Mouse (Mus musculus): ENCODE measurements around the gene Rbms1. TPM values are rescaled to one million over a fixed set of nuclear protein-coding genes. Genes with fewer than 3 reads are reported as not detected.

The Rbms1 gene
- total RNA-seq, 1 experiment from 2014 or later, result 91.2 TPM

- no peak for ATAC-seq (replicated peaks; ENCODE audit: insufficient number of reproducible peaks, low FRiP score, low TSS enrichment, poor library complexity, severe bottlenecking)
Observed at GRCm38 (mm10) chr2:60800921-60801558, 162.0 kb downstream of the Rbms1 start.

DNA sequence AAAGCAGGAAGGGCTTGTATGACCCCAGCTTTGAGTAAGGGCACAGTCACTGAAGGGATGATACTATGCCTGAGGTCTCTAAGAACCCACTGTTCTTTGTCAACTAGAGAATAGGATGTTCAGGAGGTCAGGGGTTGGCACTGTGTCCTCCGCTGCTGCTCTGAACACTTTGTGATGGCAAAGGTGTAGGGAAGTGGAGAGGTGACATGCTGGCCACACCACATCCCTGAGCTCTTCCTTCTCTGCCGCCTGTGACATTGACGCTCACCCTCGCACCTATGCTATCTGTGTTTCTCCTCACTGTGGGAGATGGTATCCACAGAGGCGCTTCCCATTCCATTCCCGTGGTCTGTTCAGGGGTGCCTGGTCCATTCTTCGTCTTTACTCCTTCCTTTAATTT, 163.2 kb downstream of the Rbms1 start:
- no peak for ATAC-seq (replicated peaks; ENCODE audit: insufficient number of reproducible peaks, low FRiP score, low TSS enrichment, poor library complexity, severe bottlenecking)

GRCm38 (mm10) chr2:60798767-60799529, 164.0 kb downstream of the Rbms1 start:
- no peak for ATAC-seq (replicated peaks; ENCODE audit: insufficient number of reproducible peaks, low FRiP score, low TSS enrichment, poor library complexity, severe bottlenecking)

DNA sequence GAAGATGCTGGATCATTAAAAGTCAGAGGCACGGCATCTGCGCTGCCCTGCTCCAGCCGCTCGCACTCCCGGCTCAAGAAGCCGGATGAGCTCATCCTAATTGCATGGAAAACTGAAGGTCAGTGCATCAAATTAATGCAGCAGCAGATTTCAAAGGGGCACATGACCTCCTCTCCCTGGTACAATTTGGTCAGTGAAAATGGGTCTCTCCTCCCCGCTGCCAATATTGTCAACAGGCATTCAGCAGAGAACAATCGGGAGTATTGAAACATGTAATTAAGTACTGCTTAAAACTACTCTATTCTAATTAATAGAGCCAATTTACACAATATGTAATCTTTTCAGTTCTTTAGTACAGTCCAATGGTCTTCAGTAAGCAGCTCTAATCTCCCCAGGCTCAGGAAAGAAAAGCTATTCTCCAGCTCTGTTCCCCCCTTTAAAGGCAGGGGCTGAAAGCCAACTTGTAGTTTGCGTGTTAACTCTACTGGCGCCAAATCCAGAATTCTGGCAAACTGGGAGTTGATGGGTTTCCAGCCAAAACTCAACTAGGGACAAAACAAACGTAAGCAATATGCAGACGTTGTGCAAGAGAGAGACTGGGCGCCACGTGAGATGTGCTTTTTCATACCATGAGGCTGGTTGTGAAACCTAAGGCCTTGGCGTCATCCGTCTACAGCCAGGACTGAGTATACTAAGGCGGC, 165.9 kb downstream of the Rbms1 start:
- no peak for ATAC-seq (replicated peaks; ENCODE audit: insufficient number of reproducible peaks, low FRiP score, low TSS enrichment, poor library complexity, severe bottlenecking)

- ATAC-seq (replicated peaks; ENCODE audit: insufficient number of reproducible peaks, low FRiP score, low TSS enrichment, poor library complexity, severe bottlenecking), result no peak
Observed at GRCm38 (mm10) chr2:60796616-60796968, 166.4 kb downstream of the Rbms1 start.

DNA sequence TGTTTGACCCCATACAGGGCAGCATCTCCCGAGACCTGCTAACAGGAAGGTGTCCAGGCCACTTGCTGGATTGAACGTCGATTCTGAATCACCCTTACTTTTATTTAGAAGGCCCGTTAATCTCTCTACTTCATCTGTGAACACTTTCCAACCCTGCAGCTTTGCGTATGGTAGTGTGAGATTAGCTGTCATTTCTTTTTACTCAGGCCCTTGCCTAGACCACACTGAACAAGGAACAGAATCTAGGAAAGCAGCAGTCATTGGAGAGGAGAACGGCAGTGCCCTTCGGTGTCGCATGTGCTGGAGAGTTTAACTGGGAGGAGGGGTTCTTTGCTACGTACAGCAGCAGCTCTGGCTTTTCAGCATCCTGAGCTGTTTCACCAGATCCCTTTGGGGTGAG, 167.1 kb downstream of the Rbms1 start:
- no peak for ATAC-seq (replicated peaks; ENCODE audit: insufficient number of reproducible peaks, low FRiP score, low TSS enrichment, poor library complexity, severe bottlenecking)

- ATAC-seq (replicated peaks; ENCODE audit: insufficient number of reproducible peaks, low FRiP score, low TSS enrichment, poor library complexity, severe bottlenecking), result no peak
Observed at GRCm38 (mm10) chr2:60792506-60792905, 170.5 kb downstream of the Rbms1 start.

- ATAC-seq (replicated peaks; ENCODE audit: insufficient number of reproducible peaks, low FRiP score, low TSS enrichment, poor library complexity, severe bottlenecking), result no peak
Observed at GRCm38 (mm10) chr2:60789126-60789525, 173.9 kb downstream of the Rbms1 start.

GRCm38 (mm10) chr2:60788173-60788908, 174.7 kb downstream of the Rbms1 start:
- no peak for ATAC-seq (replicated peaks; ENCODE audit: insufficient number of reproducible peaks, low FRiP score, low TSS enrichment, poor library complexity, severe bottlenecking)

DNA sequence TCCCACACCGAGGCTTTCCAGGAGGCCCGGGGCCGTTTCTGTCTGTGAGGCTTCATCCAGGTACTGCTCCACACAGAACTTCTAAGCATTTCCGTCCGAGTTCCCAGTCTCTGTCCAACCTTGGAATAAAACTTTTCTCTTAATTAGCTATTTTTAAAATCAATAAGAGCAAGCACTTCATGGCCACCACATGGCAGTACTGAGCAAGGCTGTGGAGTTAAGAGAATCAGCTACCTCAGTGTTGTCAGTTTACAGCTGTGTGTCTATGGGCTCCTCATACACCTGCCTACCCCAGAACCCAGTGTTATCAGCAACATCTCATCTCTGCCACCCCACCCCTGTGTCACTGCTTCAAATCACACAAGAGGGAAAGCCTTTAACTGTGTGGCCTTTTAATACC, 175.9 kb downstream of the Rbms1 start:
- no peak for ATAC-seq (replicated peaks; ENCODE audit: insufficient number of reproducible peaks, low FRiP score, low TSS enrichment, poor library complexity, severe bottlenecking)

DNA sequence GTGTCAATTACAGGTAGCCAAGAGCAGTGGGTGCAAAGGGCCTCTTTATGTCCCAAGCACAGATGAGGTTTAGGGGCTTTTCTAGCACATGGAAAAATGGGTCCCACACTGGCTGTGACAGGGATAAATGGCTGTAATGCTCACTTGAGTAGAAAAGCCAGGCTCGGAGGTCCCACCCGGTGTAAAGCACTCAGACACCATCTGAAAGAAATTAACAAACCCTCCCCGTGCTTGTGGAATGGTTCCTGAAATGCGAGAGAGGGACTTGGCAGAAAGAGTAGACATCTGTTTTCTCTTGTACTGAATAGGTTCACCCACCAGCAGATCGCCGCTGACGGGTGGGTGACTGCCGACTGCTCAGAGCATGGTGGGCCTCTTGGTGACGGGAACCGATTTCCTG, 176.7 kb downstream of the Rbms1 start:
- ATAC-seq (replicated peaks; ENCODE audit: insufficient number of reproducible peaks, low FRiP score, low TSS enrichment, poor library complexity, severe bottlenecking), result no peak

GRCm38 (mm10) chr2:60774501-60774900, 188.5 kb downstream of the Rbms1 start:
- no peak for ATAC-seq (replicated peaks; ENCODE audit: insufficient number of reproducible peaks, low FRiP score, low TSS enrichment, poor library complexity, severe bottlenecking)

- ATAC-seq (replicated peaks; ENCODE audit: insufficient number of reproducible peaks, low FRiP score, low TSS enrichment, poor library complexity, severe bottlenecking), result no peak
Observed at GRCm38 (mm10) chr2:60773592-60773991, 189.4 kb downstream of the Rbms1 start.

DNA sequence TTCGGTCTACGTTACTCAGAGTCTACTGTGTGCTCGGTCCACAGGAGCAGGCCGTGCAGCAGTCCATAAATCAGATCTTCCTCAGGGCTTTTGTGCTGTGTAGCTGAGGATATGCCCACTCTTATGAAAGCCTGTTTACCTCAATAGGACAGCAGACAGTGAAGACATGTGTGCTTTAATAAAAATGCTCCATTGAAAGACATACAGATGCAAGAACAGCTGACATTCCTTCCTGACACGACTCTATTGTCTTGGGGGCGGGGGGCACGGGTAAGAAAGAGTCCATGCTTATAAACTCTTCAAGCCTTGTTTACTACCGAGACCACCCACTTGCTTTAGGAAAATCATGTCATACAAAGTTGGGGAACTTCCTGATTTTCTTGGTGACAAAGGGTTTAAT, 196.6 kb downstream of the Rbms1 start:
- no peak for ATAC-seq (replicated peaks; ENCODE audit: insufficient number of reproducible peaks, low FRiP score, low TSS enrichment, poor library complexity, severe bottlenecking)

- ATAC-seq (replicated peaks; ENCODE audit: insufficient number of reproducible peaks, low FRiP score, low TSS enrichment, poor library complexity, severe bottlenecking), result no peak
Observed at GRCm38 (mm10) chr2:60756218-60756617, 206.8 kb downstream of the Rbms1 start.

- ATAC-seq (replicated peaks; ENCODE audit: insufficient number of reproducible peaks, low FRiP score, low TSS enrichment, poor library complexity, severe bottlenecking), result no peak
Observed at GRCm38 (mm10) chr2:60755101-60755500, 207.9 kb downstream of the Rbms1 start.

- no peak for ATAC-seq (replicated peaks; ENCODE audit: insufficient number of reproducible peaks, low FRiP score, low TSS enrichment, poor library complexity, severe bottlenecking)
Observed at GRCm38 (mm10) chr2:60751274-60751673, 211.7 kb downstream of the Rbms1 start.

DNA sequence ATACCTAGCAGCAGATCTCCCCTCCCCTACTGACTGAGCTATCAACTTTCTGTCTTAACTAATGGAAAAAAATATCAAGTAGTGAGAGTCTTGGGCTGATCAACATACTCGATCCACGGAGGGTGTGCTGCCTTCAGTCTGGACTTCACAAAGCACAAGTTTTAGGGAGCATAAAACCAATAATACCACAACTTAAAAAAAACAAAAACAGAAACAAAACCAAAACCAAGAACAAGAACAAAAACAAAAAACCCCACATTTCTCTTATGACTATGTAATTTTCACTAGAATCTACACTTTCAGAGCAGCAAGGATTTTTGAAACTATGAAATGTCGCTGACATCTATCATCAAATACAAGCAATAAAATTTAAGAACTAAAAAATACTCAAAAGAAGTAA, 212.4 kb downstream of the Rbms1 start:
- no peak for ATAC-seq (replicated peaks; ENCODE audit: insufficient number of reproducible peaks, low FRiP score, low TSS enrichment, poor library complexity, severe bottlenecking)

DNA sequence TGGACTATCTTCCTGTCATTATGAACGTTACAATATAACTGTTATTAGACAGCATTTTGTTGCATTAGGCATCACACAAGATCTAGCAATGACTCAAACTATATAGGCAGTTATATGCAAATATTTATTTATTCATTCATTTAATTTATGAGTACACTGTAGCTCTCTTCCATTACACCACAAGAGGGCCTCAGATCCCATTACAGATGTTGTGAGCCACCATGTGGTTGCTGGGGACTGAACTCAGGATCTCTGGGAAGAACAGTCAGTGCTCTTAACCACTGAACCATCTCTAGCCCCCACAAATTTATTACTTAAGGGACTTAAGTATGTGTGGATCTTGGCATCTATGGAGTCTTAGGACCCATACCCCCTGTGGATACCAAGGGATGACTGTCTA, 214.4 kb downstream of the Rbms1 start:
- no peak for ATAC-seq (replicated peaks; ENCODE audit: insufficient number of reproducible peaks, low FRiP score, low TSS enrichment, poor library complexity, severe bottlenecking)
